Mouse (Mus musculus) hindbrain, embryonic 10.5 days (tissue): ENCODE measurements around the gene Pdpr. TPM values are rescaled to one million over a fixed set of nuclear protein-coding genes. Genes with fewer than 3 reads are reported as not detected.
"Not testable (repeated sequence)": the region's sequence is repeated elsewhere in the genome, so short reads cannot be mapped to it uniquely, and the experiment has no call there.

Source experiments
- DNase-seq: peaks from one replicate; pipeline ENCODE4 v3.0.0-alpha.2; 2017; ENCODE audit warnings: low spot score
- H3K27ac ChIP-seq: fragments of 300-500 bp; sonication (generic); 2 replicates; pipeline ENCODE4 v1.5.1; 2016; ENCODE audit warnings: mild to moderate bottlenecking, moderate library complexity
- H3K27me3 ChIP-seq: fragments of 300-500 bp; sonication (generic); 2 replicates; pipeline ENCODE4 v1.6.1; 2016; ENCODE audit warnings: mild to moderate bottlenecking; ENCODE audit not compliant: poor library complexity, insufficient read depth, severe bottlenecking
- H3K36me3 ChIP-seq: fragments of 300-500 bp; sonication (generic); 2 replicates; pipeline ENCODE4 v1.6.1; 2016; ENCODE audit warnings: mild to moderate bottlenecking, moderate library complexity
- H3K4me1 ChIP-seq: fragments of 300-500 bp; sonication (generic); replicated peaks from 2 replicates; pipeline ENCODE4 v1.6.1; 2016; ENCODE audit warnings: mild to moderate bottlenecking
- H3K4me3 ChIP-seq: fragments of 300-500 bp; sonication (generic); 2 replicates; pipeline ENCODE4 v1.5.1; 2016; ENCODE audit warnings: mild to moderate bottlenecking, moderate library complexity
- H3K9me3 ChIP-seq: fragments of 300-500 bp; sonication (generic); 2 replicates; pipeline ENCODE4 v1.6.1; 2016; ENCODE audit warnings: mild to moderate bottlenecking, moderate library complexity
- WGBS: fragments of 180-500 bp; shearing (Covaris S2); methylation state at CpG from one replicate; pipeline ENCODE4 v1.1.7; 2016; 5-methylcytosine and 5-hydroxymethylcytosine counted together
- polyA plus RNA-seq: library from polyadenylated mRNA; unstranded; fragments of >200 nt; fragmentation: Nextera tagmentation; extraction: Ambion mirVana; gene quantifications from 2 replicates; pipeline ENCODE4 v1.2.1, GENCODE M21; 2016

The Pdpr gene
- polyA plus RNA-seq, 1 experiment from 2014 or later = 10.4 TPM

DNA sequence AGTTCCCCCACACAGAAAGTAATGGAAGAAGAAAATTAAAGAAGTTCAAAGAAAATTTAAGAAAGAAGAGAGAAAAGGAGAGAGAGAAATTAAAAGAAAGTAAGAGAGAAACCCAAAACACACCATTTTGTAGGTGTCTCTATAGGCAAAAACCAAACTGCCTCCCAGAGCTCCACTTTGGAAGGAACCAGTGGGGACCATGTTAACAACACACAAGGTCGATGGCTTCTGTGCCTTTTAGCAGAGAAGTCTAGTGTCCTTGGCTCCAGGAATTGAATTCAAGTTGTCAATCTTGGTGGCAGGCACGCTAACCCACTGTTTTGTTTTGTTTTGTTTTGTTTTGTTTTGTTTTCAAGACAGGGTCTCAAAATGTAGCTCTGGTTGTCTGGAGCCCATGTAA lies 31.5 kb upstream of the Pdpr start:
- Histone ChIP-seq H3K36me3 (peaks cover 14% of the 10 kb centered on the region), H3K9me3 (no peaks in the 10 kb centered on the region), H3K27ac (peak overlapping the region; percentile 87; the same call in 1 of the 2 replicates), H3K4me3 (peak overlapping the region; percentile 70), H3K27me3 (0 out of 2 replicates have a peak, but pooled peaks cover 5% of the 10 kb centered on the region), H3K4me1 (peaks cover 27% of the 10 kb centered on the region)
- WGBS = 48% methylated on average over 2 of the region's 2 CpGs
- DNase-seq = no peak

DNA sequence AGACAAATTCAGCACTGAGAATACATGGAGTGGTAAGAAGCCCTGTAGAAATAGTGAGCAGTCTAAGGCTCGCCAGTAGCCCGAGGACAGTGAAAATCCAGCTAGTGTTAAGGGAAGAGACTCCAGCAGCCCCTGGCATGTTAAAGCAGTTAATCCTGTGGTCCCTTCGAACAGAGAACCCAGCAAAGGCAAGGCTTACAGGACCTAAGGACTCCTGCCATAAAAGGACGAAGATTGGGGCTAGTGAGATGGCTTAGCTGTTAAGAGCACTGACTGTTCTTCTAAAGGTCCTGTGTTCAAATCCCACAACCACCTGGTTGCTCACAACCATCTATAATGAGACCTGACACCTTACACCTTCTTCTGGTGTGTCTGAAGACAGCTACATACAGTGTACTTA lies 28.1 kb upstream of the Pdpr start:
- Histone ChIP-seq H3K27me3 (0 out of 2 replicates have a peak, but pooled peaks cover 5% of the 10 kb centered on the region), H3K36me3 (no peaks in the 10 kb centered on the region), H3K4me1 (peaks cover 17% of the 10 kb centered on the region), H3K9me3 (no peaks in the 10 kb centered on the region), H3K27ac (no peak overlapping the region), H3K4me3 (no peak overlapping the region)
- no peak for DNase-seq
- WGBS = 65% methylated on average over 4 of the region's 4 CpGs

DNA sequence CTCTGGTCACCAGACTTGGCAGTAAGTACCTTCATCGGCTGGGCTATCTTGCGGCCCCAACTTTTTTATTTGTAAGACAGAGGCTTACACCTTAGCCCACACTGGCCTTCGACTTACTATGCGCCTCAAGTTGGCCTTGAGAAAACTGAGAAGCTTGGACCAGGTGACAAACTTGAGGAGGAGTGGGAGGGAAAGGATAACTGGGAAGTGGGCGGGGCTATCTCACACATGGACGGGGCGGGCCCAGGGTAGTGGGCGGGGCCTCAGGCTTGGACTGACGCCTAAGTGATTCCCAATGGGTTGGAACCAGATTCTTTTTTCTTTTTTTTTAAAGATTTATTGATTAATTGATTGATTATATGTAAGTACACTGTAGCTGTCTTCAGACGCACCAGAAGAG lies 27.0 kb upstream of the Pdpr start:
- H3K4me3 ChIP-seq = no peak overlapping the region
- DNase-seq = no peak
- H3K27ac ChIP-seq = no peak overlapping the region
- H3K9me3 ChIP-seq = no peaks in the 10 kb centered on the region
- H3K27me3 ChIP-seq = 0 out of 2 replicates have a peak, but pooled peaks cover 5% of the 10 kb centered on the region
- H3K36me3 ChIP-seq = no peaks in the 10 kb centered on the region
- peaks cover 11% of the 10 kb centered on the region for H3K4me1 ChIP-seq
- WGBS = 30% methylated on average over 10 of the region's 10 CpGs

DNA sequence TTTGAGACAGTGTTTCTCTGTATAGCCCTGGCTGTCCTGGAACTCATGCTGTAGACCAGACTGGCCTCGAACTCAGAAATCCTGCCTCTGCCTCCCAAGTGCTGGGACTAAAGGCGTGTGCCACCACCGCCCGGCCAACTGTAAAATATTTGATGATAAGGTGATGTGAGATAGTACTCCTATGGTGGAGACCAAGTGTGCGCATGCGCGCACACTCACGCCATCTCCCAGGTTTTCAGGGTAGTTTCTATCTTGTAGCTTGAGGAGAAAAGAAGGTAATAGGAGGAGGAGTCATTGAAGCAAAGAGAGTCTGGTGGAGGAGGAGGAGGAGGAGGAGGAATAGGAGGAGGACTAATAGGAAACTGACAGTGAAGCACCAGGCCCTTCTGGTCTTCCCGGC lies 25.8 kb upstream of the Pdpr start:
- 88% methylated on average over 9 of the region's 9 CpGs for WGBS
- not testable (repeated sequence) for H3K36me3 ChIP-seq, H3K4me3 ChIP-seq

DNA sequence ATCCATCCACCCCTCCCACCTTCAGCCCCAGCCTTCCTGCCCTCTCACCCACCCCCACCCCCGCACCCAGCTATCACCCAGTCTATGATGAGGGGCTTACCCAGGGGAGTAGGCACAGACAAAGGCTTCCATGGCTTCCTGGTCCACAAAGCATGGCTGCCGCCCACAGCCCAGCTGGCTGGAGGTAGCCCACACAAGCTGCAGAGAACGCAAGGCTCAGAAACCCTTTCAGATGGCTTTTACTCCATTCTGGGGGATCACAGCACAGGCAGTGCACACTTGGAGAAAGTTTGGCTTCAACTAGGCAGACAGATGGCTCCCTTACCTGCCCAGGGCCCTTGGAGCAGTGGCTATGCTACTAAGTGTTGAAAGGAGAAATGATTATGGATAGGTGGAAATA lies 18.5 kb upstream of the Pdpr start:
- H3K4me3 ChIP-seq = no peak overlapping the region
- no peak overlapping the region for H3K27ac ChIP-seq
- H3K27me3 ChIP-seq = no peaks in the 10 kb centered on the region
- 81% methylated on average over 3 of the region's 3 CpGs for WGBS
- H3K4me1 ChIP-seq = peaks cover 24% of the 10 kb centered on the region
- no peaks in the 10 kb centered on the region for H3K9me3 ChIP-seq
- no peak for DNase-seq
- H3K36me3 ChIP-seq = no peaks in the 10 kb centered on the region

More for the DNA sequence above, 25.8 kb upstream of the Pdpr start:
- H3K27ac ChIP-seq, H3K9me3 ChIP-seq, DNase-seq, H3K27me3 ChIP-seq, H3K4me1 ChIP-seq: not testable (repeated sequence)

DNA sequence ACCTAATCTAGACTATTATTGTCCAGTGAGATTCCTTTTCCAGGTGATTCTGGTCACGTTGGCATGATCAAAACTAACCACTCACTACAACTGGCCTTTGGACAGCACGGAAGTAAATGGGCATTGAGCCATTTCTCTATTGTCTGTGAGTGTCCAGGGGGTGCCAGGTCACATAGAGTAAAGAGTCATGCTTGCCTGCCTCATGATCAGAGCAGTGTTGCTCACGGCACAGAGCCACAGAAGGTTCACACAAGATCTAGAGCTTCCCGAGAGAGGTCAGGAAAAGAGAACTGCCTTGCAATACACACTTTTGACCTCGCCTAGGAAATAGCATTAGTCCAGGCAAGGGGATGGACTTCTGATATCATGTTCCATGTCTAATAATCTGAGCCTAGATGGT lies 15.0 kb upstream of the Pdpr start:
- H3K36me3 ChIP-seq = no peaks in the 10 kb centered on the region
- peaks cover 38% of the 10 kb centered on the region for H3K4me1 ChIP-seq
- no peaks in the 10 kb centered on the region for H3K9me3 ChIP-seq
- no peaks in the 10 kb centered on the region for H3K27me3 ChIP-seq
- no peak overlapping the region for H3K27ac ChIP-seq
- no peak overlapping the region for H3K4me3 ChIP-seq
- 62% methylated on average over 5 of the region's 5 CpGs for WGBS
- no peak for DNase-seq

DNA sequence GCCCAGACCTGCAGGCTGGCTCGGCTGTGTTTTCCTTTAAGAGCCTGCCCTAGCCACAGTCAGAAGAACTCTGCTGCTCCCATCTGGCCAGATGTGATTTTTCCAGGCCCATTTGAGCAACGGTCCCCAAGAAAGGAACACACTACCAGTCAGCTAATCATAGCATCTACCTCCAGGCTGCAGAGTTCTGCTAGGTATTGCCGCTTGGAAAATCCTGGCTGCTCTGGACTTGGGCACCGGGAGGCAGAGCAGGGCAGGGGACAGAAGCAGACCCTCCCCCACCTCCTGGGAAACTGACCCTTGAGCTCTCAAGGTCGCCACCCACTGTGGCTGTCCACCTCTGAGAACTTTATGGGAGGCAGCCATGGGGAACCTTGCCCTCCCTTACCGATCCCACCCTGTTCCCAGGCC lies 14.6 kb upstream of the Pdpr start:
- peak overlapping the region; percentile 14; the same call in 1 of the 2 replicates for H3K27ac ChIP-seq
- no peaks in the 10 kb centered on the region for H3K27me3 ChIP-seq
- H3K4me1 ChIP-seq = peaks cover 38% of the 10 kb centered on the region
- 36% methylated on average over 6 of the region's 6 CpGs for WGBS
- H3K9me3 ChIP-seq = no peaks in the 10 kb centered on the region
- peak; percentile 27 for DNase-seq
- no peak overlapping the region for H3K4me3 ChIP-seq
- no peaks in the 10 kb centered on the region for H3K36me3 ChIP-seq

DNA sequence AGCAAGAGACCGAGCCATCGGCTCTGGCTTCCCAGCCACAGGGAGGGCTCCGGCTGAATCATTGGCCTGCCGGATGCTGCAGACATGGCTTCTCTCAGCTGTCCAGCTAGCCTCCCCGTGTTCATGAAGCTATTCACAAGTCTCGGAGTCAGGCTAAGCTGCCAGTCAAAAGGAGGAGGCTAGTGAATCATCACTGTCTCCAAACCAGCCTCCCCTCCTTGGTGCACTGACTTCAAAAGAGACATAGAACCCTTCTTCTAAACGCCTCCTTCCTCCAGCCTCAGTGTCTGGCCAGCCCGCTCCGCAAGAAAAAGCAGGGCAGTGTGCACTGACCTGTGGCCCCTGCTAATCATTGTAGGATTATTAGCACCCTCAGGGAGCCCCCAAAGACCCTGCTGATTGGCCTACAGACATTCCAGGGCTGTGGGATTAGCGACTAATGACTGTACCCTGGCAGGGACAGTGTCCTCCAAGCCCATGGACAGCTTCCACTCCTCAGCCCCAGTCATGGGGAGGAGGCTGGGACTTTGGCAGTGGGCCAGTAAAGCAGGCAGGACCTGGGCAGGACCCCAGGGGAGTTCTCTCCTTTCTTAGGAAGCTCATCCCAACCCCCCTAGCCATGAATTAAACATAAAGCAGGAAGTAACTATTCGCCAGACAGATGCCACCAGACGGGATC lies 12.7 kb upstream of the Pdpr start:
- WGBS = 60% methylated on average over 12 of the region's 12 CpGs
- no peak for DNase-seq
- Histone ChIP-seq H3K4me1 (peaks cover 38% of the 10 kb centered on the region), H3K4me3 (0 out of 2 replicates have a peak overlapping the region, but pooled peaks have one; percentile 11), H3K27ac (peak overlapping the region; percentile 40; the same call in 1 of the 2 replicates), H3K36me3 (no peaks in the 10 kb centered on the region), H3K27me3 (no peaks in the 10 kb centered on the region), H3K9me3 (no peaks in the 10 kb centered on the region)

DNA sequence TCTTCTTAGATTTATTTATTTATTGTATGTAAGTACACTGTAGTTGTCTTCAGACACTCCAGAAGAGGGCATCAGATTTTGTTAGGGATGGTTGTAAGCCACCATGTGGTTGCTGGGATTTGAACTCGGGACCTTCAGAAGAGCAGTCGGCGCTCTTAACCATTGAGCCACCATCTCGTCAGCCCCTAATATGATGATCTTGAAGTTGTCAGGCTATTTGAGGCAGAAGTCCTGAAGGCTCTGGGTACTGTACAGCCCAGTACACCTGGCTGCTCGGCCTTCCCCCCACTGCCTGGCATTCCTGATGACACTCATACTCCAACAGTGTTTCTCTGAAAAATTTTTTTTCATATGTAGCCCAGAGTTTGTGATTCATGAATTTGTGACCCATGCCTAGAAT lies 10.5 kb upstream of the Pdpr start:
- not testable (repeated sequence) for DNase-seq, H3K9me3 ChIP-seq, H3K27ac ChIP-seq, H3K4me3 ChIP-seq, H3K27me3 ChIP-seq, H3K36me3 ChIP-seq
- H3K4me1 ChIP-seq = peaks cover 34% of the 10 kb centered on the region
- 90% methylated on average over 5 of the region's 5 CpGs for WGBS

DNA sequence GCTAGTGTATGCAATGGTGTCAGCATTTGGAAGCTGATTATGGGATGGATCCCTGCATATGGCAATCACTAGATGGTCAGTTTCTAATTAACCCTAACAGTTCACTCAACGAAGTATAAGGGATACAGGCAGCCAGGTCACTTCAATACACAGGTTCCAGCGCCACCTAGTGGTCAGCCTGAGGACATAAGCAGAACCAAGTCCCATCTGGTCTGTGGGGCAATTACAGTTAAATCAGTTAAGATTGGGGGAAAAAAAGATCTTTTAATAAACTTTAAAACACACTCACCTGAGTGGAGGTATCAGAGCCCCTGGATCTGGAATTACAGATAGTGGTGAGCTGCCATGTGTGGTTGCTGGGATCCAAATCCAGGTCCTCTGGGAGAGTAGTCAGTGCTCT lies 4.3 kb upstream of the Pdpr start:
- Histone ChIP-seq H3K9me3 (no peaks in the 10 kb centered on the region), H3K27ac (no peak overlapping the region), H3K36me3 (no peaks in the 10 kb centered on the region), H3K4me3 (no peak overlapping the region), H3K27me3 (no peaks in the 10 kb centered on the region), H3K4me1 (peaks cover 8% of the 10 kb centered on the region)
- DNase-seq = peak; percentile 76
- WGBS = 2% methylated on average over 2 of the region's 2 CpGs

DNA sequence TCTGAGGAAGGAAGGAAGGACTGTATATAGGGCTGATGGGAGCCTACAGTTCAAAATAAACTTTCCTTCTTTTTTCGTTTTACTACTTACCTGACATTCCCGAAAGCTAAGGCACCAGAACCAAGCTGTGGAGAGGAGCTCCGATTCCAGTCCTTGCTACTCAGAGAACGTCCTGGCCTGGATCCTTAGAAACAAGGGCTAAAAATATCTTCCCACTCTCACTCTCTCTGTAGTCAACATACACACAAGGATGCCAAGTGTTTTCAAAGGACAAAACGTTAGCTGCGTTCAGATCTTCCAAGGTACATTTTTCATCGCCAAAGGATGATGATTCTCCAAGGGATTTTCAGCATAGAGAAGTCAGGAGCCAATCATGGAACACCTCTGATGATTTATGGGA lies 2.7 kb upstream of the Pdpr start:
- no peaks in the 10 kb centered on the region for H3K27me3 ChIP-seq
- H3K4me3 ChIP-seq = no peak overlapping the region
- 85% methylated on average over 7 of the region's 7 CpGs for WGBS
- no peaks in the 10 kb centered on the region for H3K9me3 ChIP-seq
- H3K4me1 ChIP-seq = peaks cover 19% of the 10 kb centered on the region
- H3K36me3 ChIP-seq = no peaks in the 10 kb centered on the region
- DNase-seq = no peak
- no peak overlapping the region for H3K27ac ChIP-seq

DNA sequence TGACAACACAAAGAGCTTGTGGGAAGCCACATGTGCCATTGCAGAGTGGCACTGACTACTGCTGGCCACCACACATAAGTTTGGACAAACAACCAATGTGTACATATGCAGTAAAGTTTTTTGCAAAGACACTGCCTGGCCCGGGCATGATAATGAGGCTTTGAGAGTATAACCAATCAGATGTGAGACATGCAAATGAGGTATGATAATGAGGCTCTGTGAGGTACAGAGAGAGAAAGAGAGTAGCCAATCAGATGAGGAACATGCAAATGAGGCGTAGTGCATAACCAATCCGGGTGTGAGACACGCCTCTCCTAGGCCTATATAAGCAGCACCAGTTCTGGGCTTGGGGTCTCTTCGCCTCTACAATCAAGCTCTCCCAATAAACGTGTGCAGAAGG lies 2.1 kb upstream of the Pdpr start, which contains the start of gene Clec18a:
Gene Clec18a, minus strand, starts transcription at position 101 of the 400 bp plus-strand sequence.
- not testable (repeated sequence) for DNase-seq, H3K4me3 ChIP-seq, H3K27ac ChIP-seq, H3K36me3 ChIP-seq, H3K27me3 ChIP-seq, H3K9me3 ChIP-seq
- H3K4me1 ChIP-seq = peaks cover 19% of the 10 kb centered on the region
- 90% methylated on average over 6 of the region's 6 CpGs for WGBS

DNA sequence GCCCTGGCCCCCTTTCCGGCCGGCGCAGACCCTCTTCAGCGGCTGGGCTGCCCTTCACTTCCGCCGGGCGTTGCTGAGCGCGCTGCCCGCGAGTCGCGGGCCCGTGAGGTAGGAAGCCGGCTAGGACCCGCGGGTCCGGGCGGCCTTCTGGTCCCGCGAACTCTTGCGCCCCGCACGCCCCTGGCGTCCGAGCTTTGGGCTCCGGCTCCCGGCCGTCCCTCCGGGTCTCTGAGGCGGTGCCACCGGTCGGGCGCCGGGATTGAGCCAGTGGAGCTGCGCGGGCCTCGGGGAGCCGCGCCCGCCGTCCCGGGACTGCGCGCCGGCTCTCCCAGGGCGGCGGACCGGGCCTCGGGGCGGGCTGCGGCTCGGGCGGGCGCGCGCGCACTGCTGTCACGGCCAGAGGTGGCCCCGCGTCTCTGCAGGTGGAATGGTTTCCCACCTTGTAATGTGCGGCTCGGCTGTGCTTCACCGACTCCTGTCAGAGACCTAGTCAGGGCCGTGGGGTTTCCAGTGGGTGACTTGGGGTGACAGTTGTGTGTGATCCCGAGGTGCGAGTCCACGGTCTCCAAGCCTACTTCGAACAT lies 381 bp downstream of the Pdpr start:
- not testable (repeated sequence) for H3K36me3 ChIP-seq, H3K27me3 ChIP-seq, H3K9me3 ChIP-seq
- Histone ChIP-seq H3K4me3 (peak overlapping the region; percentile 68), H3K27ac (peak overlapping the region; percentile 81), H3K4me1 (peaks cover 19% of the 10 kb centered on the region)
- WGBS = under 1% methylated on average over 68 of the region's 69 CpGs
- DNase-seq = peak; percentile 32
